Comparison of ENCODE assay signal across 27 mouse cellular contexts in the genomic region with DNA sequence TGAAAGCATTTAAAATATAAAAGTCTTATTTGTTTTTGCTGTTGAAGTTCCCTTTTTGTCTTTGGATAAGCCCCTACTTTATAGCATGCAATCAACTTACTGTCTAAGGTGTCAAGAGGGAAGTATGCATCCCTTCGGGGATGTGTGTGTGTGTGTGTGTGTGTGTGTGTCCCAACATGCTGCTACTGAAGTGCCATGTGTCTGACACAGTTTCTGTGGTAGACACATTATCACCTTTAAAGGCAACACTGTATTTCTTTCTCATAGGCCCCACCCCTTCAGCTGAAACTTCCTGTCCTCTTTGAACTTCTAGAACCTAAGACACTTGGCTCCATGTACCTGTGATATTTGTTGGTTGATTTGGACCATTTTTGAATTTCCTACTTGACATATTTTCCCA.
DNase-seq lines count a peak whose midpoint lies in the region; ATAC-seq and TF ChIP-seq lines count a peak whose summit lies in the region.
"Had no signal": no experiment of that assay in that cellular context is flagged by ENCODE, and none has a peak within 500 bp of the region (broad histone marks: within the 10 kb centered on the region; RNA-seq: fewer than 3 reads in every experiment).

No protein-coding gene starts in this region.

- peak overlapping the region; percentile 61 for H3K27ac ChIP-seq in liver, postnatal 0 days (ENCODE audit: low read depth)
- no peak overlapping the region for H3K27ac ChIP-seq in liver, embryonic 11.5 days (ENCODE audit: low read depth, low read length)
- H3K27ac ChIP-seq in hindbrain, postnatal 0 days, result no peak overlapping the region
- no peak overlapping the region for H3K27ac ChIP-seq in kidney, embryonic 14.5 days (ENCODE audit: low read depth, low read length)
- H3K27ac ChIP-seq: embryonic facial prominence, embryonic 13.5 days; gastrocnemius, adult 2 months; hindbrain, embryonic 12.5 days; kidney, postnatal 0 days; limb, embryonic 15.5 days; liver, embryonic 14.5 days had no signal

- TF ChIP-seq CTCF in liver, postnatal 0 days (IDR thresholded peaks at IDR 0.05; ENCODE audit: low read depth), result no peak
- TF ChIP-seq CTCF in hindbrain, postnatal 0 days (IDR thresholded peaks at IDR 0.05; ENCODE audit: low read depth), result no peak

- H3K36me3 ChIP-seq in liver, postnatal 0 days (replicated peaks; ENCODE audit: insufficient read depth, low read length), result no peaks in the 10 kb centered on the region
- H3K36me3 ChIP-seq in liver, embryonic 11.5 days (ENCODE audit: control insufficient read depth, insufficient read depth, low read length), result no peaks in the 10 kb centered on the region
- H3K36me3 ChIP-seq in hindbrain, postnatal 0 days (ENCODE audit: insufficient read depth, low read length), result no peaks in the 10 kb centered on the region
- H3K36me3 ChIP-seq in kidney, embryonic 14.5 days (ENCODE audit: control insufficient read depth, insufficient read depth, low read length), result no peaks in the 10 kb centered on the region
- H3K36me3 ChIP-seq: embryonic facial prominence, embryonic 13.5 days; hindbrain, embryonic 12.5 days; limb, embryonic 15.5 days had no signal

- H3K9me3 ChIP-seq in liver, postnatal 0 days (ENCODE audit: low read length), result no peaks in the 10 kb centered on the region
- H3K9me3 ChIP-seq in liver, embryonic 11.5 days (ENCODE audit: control insufficient read depth, low read length), result no peaks in the 10 kb centered on the region
- H3K9me3 ChIP-seq in hindbrain, postnatal 0 days (ENCODE audit: low read length), result no peaks in the 10 kb centered on the region
- no peaks in the 10 kb centered on the region for H3K9me3 ChIP-seq in kidney, embryonic 14.5 days (ENCODE audit: control insufficient read depth, low read length)
- H3K9me3 ChIP-seq: embryonic facial prominence, embryonic 13.5 days; hindbrain, embryonic 12.5 days; limb, embryonic 15.5 days had no signal

- no peak overlapping the region for H3K4me2 ChIP-seq in liver, postnatal 0 days (ENCODE audit: low read depth, low read length)
- no peak overlapping the region for H3K4me2 ChIP-seq in liver, embryonic 11.5 days
- H3K4me2 ChIP-seq in hindbrain, postnatal 0 days (ENCODE audit: low read depth, low read length), result no peak overlapping the region
- no peak overlapping the region for H3K4me2 ChIP-seq in kidney, embryonic 14.5 days (replicated peaks; ENCODE audit: low read depth, low read length)
- H3K4me2 ChIP-seq: embryonic facial prominence, embryonic 13.5 days; hindbrain, embryonic 12.5 days; limb, embryonic 15.5 days; lung, embryonic 14.5 days had no signal

- WGBS in liver, postnatal 0 days (ENCODE audit: insufficient replicate concordance), result 30% methylated on average over 1 of the region's 1 CpGs
- 69% methylated on average over 1 of the region's 1 CpGs for WGBS in liver, embryonic 11.5 days
- WGBS in hindbrain, postnatal 0 days, result 88% methylated on average over 1 of the region's 1 CpGs
- WGBS in kidney, embryonic 14.5 days, result 59% methylated on average over 1 of the region's 1 CpGs

- DNase-seq in liver, postnatal 0 days, result no peak
- DNase-seq in liver, embryonic 11.5 days (ENCODE audit: low spot score), result no peak
- DNase-seq in thymus, postnatal 25 days, result peak; percentile 60
- no peak for DNase-seq in hindbrain, postnatal 0 days (ENCODE audit: low spot score)
- DNase-seq in gastrocnemius, postnatal 25 days, result no peak
- DNase-seq: cerebellum, adult 11 months; cerebellum, adult 9-10 months; gastrocnemius, adult 2 months; kidney, adult 11 months; kidney, postnatal 4 days; left cerebral cortex, postnatal 4 days; lung, embryonic 14.5 days; lung, postnatal 14 days; midbrain, embryonic 14.5 days; right cerebral cortex, adult 18-20 months; spleen, adult 18-20 months had no signal

- no peak for TF ChIP-seq EP300 in liver, postnatal 0 days (IDR thresholded peaks at IDR 0.05; ENCODE audit: low read depth)

- no peak overlapping the region for H3K9ac ChIP-seq in liver, postnatal 0 days (replicated peaks)
- no peak overlapping the region for H3K9ac ChIP-seq in liver, embryonic 11.5 days (ENCODE audit: low read depth, low read length)
- no peak overlapping the region for H3K9ac ChIP-seq in hindbrain, postnatal 0 days (replicated peaks; ENCODE audit: low read length)
- H3K9ac ChIP-seq in kidney, embryonic 14.5 days (ENCODE audit: low read depth, low read length), result no peak overlapping the region
- H3K9ac ChIP-seq: embryonic facial prominence, embryonic 13.5 days; hindbrain, embryonic 12.5 days; limb, embryonic 15.5 days; liver, embryonic 14.5 days; lung, embryonic 14.5 days had no signal

- no peak overlapping the region for H3K4me3 ChIP-seq in liver, postnatal 0 days (ENCODE audit: low read depth, low read length)
- H3K4me3 ChIP-seq in liver, embryonic 11.5 days (ENCODE audit: low read depth, low read length), result no peak overlapping the region
- H3K4me3 ChIP-seq in hindbrain, postnatal 0 days (ENCODE audit: low read length), result no peak overlapping the region
- H3K4me3 ChIP-seq in kidney, embryonic 14.5 days (ENCODE audit: low read length), result no peak overlapping the region
- H3K4me3 ChIP-seq: embryonic facial prominence, embryonic 13.5 days; erythroblast, embryonic 14.5 days; gastrocnemius, adult 2 months; hindbrain, embryonic 12.5 days; limb, embryonic 15.5 days had no signal

- peaks cover 11% of the 10 kb centered on the region for H3K4me1 ChIP-seq in liver, postnatal 0 days (ENCODE audit: insufficient read depth)
- H3K4me1 ChIP-seq in liver, embryonic 11.5 days (replicated peaks; ENCODE audit: control insufficient read depth, insufficient read depth, low read length), result no peaks in the 10 kb centered on the region
- H3K4me1 ChIP-seq in hindbrain, postnatal 0 days (ENCODE audit: insufficient read depth, low read length), result peaks cover 9% of the 10 kb centered on the region; the same call in 1 of the 2 replicates
- H3K4me1 ChIP-seq in kidney, embryonic 14.5 days (ENCODE audit: control insufficient read depth, insufficient read depth, low read length), result peaks cover 16% of the 10 kb centered on the region; the same call in 1 of the 2 replicates

- H3K27me3 ChIP-seq in liver, postnatal 0 days (ENCODE audit: insufficient read depth, low read length), result no peaks in the 10 kb centered on the region
- H3K27me3 ChIP-seq in liver, embryonic 11.5 days (replicated peaks; ENCODE audit: control insufficient read depth, insufficient read depth, low read length), result no peaks in the 10 kb centered on the region
- H3K27me3 ChIP-seq in hindbrain, postnatal 0 days (ENCODE audit: insufficient read depth, low read length), result no peaks in the 10 kb centered on the region
- H3K27me3 ChIP-seq in kidney, embryonic 14.5 days (ENCODE audit: control insufficient read depth, insufficient read depth, low read length), result no peaks in the 10 kb centered on the region
- H3K27me3 ChIP-seq: CH12.LX; embryonic facial prominence, embryonic 13.5 days; hindbrain, embryonic 12.5 days; limb, embryonic 15.5 days had no signal

- ATAC-seq in liver, postnatal 0 days, result no peak
- ATAC-seq in liver, embryonic 11.5 days (replicated peaks; ENCODE audit: low FRiP score), result no peak
- peak; percentile 50 for ATAC-seq in CD4-positive, CD25-positive, alpha-beta regulatory T cell, adult 4 months
- ATAC-seq in inflammation-experienced regulatory T-cells, adult 6 months, result peak; percentile 36
- no peak for ATAC-seq in hindbrain, postnatal 0 days
- ATAC-seq in kidney, embryonic 14.5 days (ENCODE audit: low FRiP score, low TSS enrichment), result no peak
- ATAC-seq: forebrain, embryonic 16.5 days had no signal

Comparison
In these comparisons a context has a peak if more than half of its experiments do, and no peak if none do; other contexts are left out.
1. ATAC-seq: peak in CD4-positive, CD25-positive, alpha-beta regulatory T cell, adult 4 months (single experiment) and inflammation-experienced regulatory T-cells, adult 6 months (single experiment); none in liver, postnatal 0 days (single experiment), liver, embryonic 11.5 days (single experiment), hindbrain, postnatal 0 days (single experiment) and kidney, embryonic 14.5 days (single experiment).